Mouse (Mus musculus) erythroid progenitor cell, adult 5-6 weeks (primary cell): ENCODE data around the gene Atp5e. TPM values are rescaled to one million over a fixed set of nuclear protein-coding genes. Genes with fewer than 3 reads are reported as not detected.

Experiments used
- ATAC-seq: replicated peaks from 2 replicates; pipeline ENCODE4 v1.8.0; 2016; ENCODE audit warnings: moderate number of reproducible peaks, mild to moderate bottlenecking, moderate TSS enrichment, inconsistent platforms; ENCODE audit not compliant: poor library complexity, low FRiP score, severe bottlenecking
- total RNA-seq, 2 experiments: library from RNA; stranded (forward) in 1 of 2; stranded (reverse) in 1 of 2; fragments of 150-400 nt in 1 of 2; fragments of 186-747, 209-891 nt in 1 of 2; gene quantifications; 2 replicates each; pipeline versions ENCODE4 v1.2.3 to v1.2.4; 2015 to 2017; ENCODE audit warnings: low replicate concordance in 2 of 2

The Atp5e gene
- 201 and 204 TPM in 2 replicates for total RNA-seq (2015; ENCODE audit: low replicate concordance)
- total RNA-seq (2017; ENCODE audit: low replicate concordance), result 130 and 183 TPM in 2 replicates

GRCm38 (mm10) chr2:174463789-174464523 lies at the start of gene Atp5e:
Gene Atp5e, minus strand, starts transcription at chr2:174464105.
- peak; percentile 100 for ATAC-seq

- no peak for ATAC-seq
Measured at GRCm38 (mm10) chr2:174509825-174510224, 45.9 kb upstream of the Atp5e start.

GRCm38 (mm10) chr2:174507998-174508397 lies 44.1 kb upstream of the Atp5e start:
- ATAC-seq, result no peak

GRCm38 (mm10) chr2:174502831-174503460 lies 39.0 kb upstream of the Atp5e start:
- no peak for ATAC-seq

- ATAC-seq, result no peak
Measured at GRCm38 (mm10) chr2:174502321-174502720, 38.4 kb upstream of the Atp5e start.

GRCm38 (mm10) chr2:174501517-174501916 lies 37.6 kb upstream of the Atp5e start:
- no peak for ATAC-seq

- no peak for ATAC-seq
Measured at GRCm38 (mm10) chr2:174500814-174501503, 37.1 kb upstream of the Atp5e start.

GRCm38 (mm10) chr2:174492858-174493257 lies 29.0 kb upstream of the Atp5e start:
- ATAC-seq, result no peak

GRCm38 (mm10) chr2:174487005-174487404 lies 23.1 kb upstream of the Atp5e start:
- no peak for ATAC-seq

- no peak for ATAC-seq
Measured at GRCm38 (mm10) chr2:174478746-174479145, 14.8 kb upstream of the Atp5e start.

- ATAC-seq, result no peak
Measured at GRCm38 (mm10) chr2:174477543-174478319, 13.8 kb upstream of the Atp5e start.

GRCm38 (mm10) chr2:174473550-174473927 lies 9.6 kb upstream of the Atp5e start:
- ATAC-seq, result no peak; the same call in 1 of the 2 replicates

- ATAC-seq, result peak; percentile 86
Measured at GRCm38 (mm10) chr2:174472818-174473549, 9.1 kb upstream of the Atp5e start, which contains the start of gene Prelid3b. Gene Prelid3b, minus strand, starts transcription at chr2:174473081.

- peak; percentile 28 for ATAC-seq
Measured at GRCm38 (mm10) chr2:174472407-174472806, 8.5 kb upstream of the Atp5e start.

GRCm38 (mm10) chr2:174470786-174471405 lies 7.0 kb upstream of the Atp5e start:
- no peak for ATAC-seq

GRCm38 (mm10) chr2:174470333-174470732 lies 6.4 kb upstream of the Atp5e start:
- ATAC-seq, result no peak

GRCm38 (mm10) chr2:174463370-174463769 lies 535 bp downstream of the Atp5e start:
- 0 out of 2 replicates have a peak, but pooled peaks have one; percentile 20 for ATAC-seq

GRCm38 (mm10) chr2:174459365-174459764 lies 4.5 kb downstream of the Atp5e start:
- no peak for ATAC-seq

- ATAC-seq, result peak; percentile 96
Measured at GRCm38 (mm10) chr2:174453681-174454080, 10.2 kb downstream of the Atp5e start.
